Mouse (Mus musculus): ENCODE data around the gene Plcd3. TPM values are rescaled to one million over a fixed set of nuclear protein-coding genes. Genes with fewer than 3 reads are reported as not detected.
A peak's percentile ranks its signal among the peaks of the same experiment; 100 is the strongest.

Gene Plcd3
- polyA plus RNA-seq, 1 experiment = 27.6 TPM

DNA sequence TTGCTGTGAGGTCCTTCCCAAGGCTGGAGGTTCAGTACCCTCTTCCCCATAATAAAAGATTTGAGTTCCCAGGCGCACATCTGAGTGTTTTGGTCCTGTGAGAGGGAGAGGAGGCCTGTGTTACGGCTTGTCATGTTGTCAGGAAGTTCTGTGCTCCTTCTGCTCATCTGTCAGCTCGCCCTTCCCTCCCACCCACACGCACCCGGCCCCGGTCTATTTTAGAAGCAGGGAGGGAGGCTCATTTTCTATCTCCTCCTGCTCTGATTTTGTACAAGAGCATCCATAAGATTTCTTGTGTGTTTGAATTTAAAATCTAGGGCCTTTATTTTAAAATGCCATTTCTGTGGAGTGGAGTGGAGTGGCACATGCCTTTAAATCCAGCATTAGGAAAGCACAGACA is 63.4 kb downstream of the Plcd3 start:
- Histone ChIP-seq H3K79me2 (ENCODE audit: control insufficient read depth, insufficient read depth) (peaks cover 100% of the 10 kb centered on the region), H3K27me3 (ENCODE audit: control insufficient read depth, insufficient read depth, insufficient read length) (no peaks in the 10 kb centered on the region), H3K79me3 (ENCODE audit: low read depth) (peaks cover 93% of the 10 kb centered on the region), H3ac (ENCODE audit: control insufficient read depth, insufficient read length, low read depth) (no peak overlapping the region), H3K36me3 (ENCODE audit: control insufficient read depth, insufficient read depth) (peaks cover 63% of the 10 kb centered on the region), H3K4me3 (ENCODE audit: insufficient read depth, poor library complexity, severe bottlenecking) (no peak overlapping the region)
- no peak for TF ChIP-seq MYOD1 (IDR thresholded peaks at IDR 0.05; ENCODE audit: control insufficient read depth, insufficient read length, low read depth)
- TF ChIP-seq CTCF (IDR thresholded peaks at IDR 0.05; ENCODE audit: control insufficient read depth, insufficient read depth, insufficient read length) = no peak
- no peak for TF ChIP-seq USF1 (IDR thresholded peaks at IDR 0.05; ENCODE audit: low read depth)
- no peak for TF ChIP-seq MYOG (IDR thresholded peaks at IDR 0.05; ENCODE audit: control insufficient read depth, extremely low read depth, insufficient read length)
- TF ChIP-seq MAX (IDR thresholded peaks at IDR 0.05) = no peak
- TF ChIP-seq CEBPB (IDR thresholded peaks at IDR 0.05; ENCODE audit: low read depth) = no peak
- TF ChIP-seq FOSL1 (IDR thresholded peaks at IDR 0.05; ENCODE audit: insufficient read depth, low read length, poor library complexity, severe bottlenecking) = no peak

GRCm38 (mm10) chr11:103036881-103037465 is 64.5 kb downstream of the Plcd3 start:
- no peak for TF ChIP-seq MYOD1 (IDR thresholded peaks at IDR 0.05; ENCODE audit: control insufficient read depth, insufficient read length, low read depth)
- TF ChIP-seq MAX (IDR thresholded peaks at IDR 0.05) = no peak
- TF ChIP-seq CEBPB (IDR thresholded peaks at IDR 0.05; ENCODE audit: low read depth) = no peak
- TF ChIP-seq MYOG (IDR thresholded peaks at IDR 0.05; ENCODE audit: control insufficient read depth, extremely low read depth, insufficient read length) = no peak
- TF ChIP-seq USF1 (IDR thresholded peaks at IDR 0.05; ENCODE audit: low read depth) = no peak
- TF ChIP-seq FOSL1 (IDR thresholded peaks at IDR 0.05; ENCODE audit: insufficient read depth, low read length, poor library complexity, severe bottlenecking) = no peak
- TF ChIP-seq CTCF (IDR thresholded peaks at IDR 0.05; ENCODE audit: control insufficient read depth, insufficient read depth, insufficient read length) = no peak
- Histone ChIP-seq H3K36me3 (ENCODE audit: control insufficient read depth, insufficient read depth) (peaks cover 53% of the 10 kb centered on the region), H3K27me3 (ENCODE audit: control insufficient read depth, insufficient read depth, insufficient read length) (no peaks in the 10 kb centered on the region)

DNA sequence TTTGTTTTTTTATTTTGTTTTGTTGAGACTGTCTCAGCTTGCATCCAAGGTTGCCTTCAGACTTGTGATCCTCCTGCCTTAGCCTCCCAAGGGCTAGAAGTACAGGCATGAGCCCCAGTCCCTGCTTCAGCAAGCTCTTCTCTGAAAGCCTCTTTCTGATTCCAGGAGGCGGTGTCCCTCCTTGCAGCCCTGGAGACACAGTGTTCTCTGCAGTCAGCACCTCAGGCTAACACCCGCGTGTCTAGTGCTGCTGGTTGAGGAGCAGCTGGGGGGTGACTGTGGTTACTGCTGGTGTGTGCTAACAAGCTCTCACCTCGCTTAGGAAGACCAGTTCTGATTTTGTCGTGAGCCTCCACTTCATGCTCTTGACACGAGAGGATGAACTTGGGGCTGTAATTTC is 66.5 kb downstream of the Plcd3 start:
- H3K79me2 ChIP-seq (ENCODE audit: control insufficient read depth, insufficient read depth) = peaks cover 100% of the 10 kb centered on the region
- H3ac ChIP-seq (ENCODE audit: control insufficient read depth, insufficient read length, low read depth) = no peak overlapping the region
- H3K79me3 ChIP-seq (ENCODE audit: low read depth) = peaks cover 97% of the 10 kb centered on the region
- no peak overlapping the region for H3K4me3 ChIP-seq (ENCODE audit: insufficient read depth, poor library complexity, severe bottlenecking)
- no peaks in the 10 kb centered on the region for H3K27me3 ChIP-seq (ENCODE audit: control insufficient read depth, insufficient read depth, insufficient read length)
- H3K36me3 ChIP-seq (ENCODE audit: control insufficient read depth, insufficient read depth) = peaks cover 60% of the 10 kb centered on the region
- no peak for TF ChIP-seq MYOG (IDR thresholded peaks at IDR 0.05; ENCODE audit: control insufficient read depth, extremely low read depth, insufficient read length)
- TF ChIP-seq MYOD1 (IDR thresholded peaks at IDR 0.05; ENCODE audit: control insufficient read depth, insufficient read length, low read depth) = no peak

More at GRCm38 (mm10) chr11:103036881-103037465, 64.5 kb downstream of the Plcd3 start:
- Histone ChIP-seq H3K79me2 (ENCODE audit: control insufficient read depth, insufficient read depth) (peaks cover 100% of the 10 kb centered on the region), H3K79me3 (ENCODE audit: low read depth) (peaks cover 94% of the 10 kb centered on the region), H3K4me3 (ENCODE audit: insufficient read depth, poor library complexity, severe bottlenecking) (no peak overlapping the region), H3ac (ENCODE audit: control insufficient read depth, insufficient read length, low read depth) (no peak overlapping the region)

DNA sequence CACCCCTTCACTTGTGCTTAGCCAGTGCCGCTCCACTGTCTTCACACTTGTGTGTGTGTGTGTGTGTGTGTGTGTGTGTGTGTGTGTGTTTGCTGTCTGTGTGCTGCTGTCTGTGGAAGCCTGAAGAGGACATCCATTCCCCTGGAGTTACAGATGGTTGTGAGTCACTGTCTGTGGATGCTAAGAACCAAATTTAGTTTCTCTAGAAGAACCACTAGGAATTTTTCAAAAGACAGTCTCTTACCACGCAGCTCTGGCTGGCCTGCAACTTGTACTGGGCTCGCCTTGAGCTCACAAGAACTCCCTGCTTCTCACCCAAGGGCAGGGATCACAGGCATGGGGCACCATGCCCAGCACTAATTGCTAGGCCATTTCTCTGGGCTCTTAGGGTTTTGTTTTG is 68.4 kb downstream of the Plcd3 start:
- TF ChIP-seq MAX (IDR thresholded peaks at IDR 0.05) (no peak), MYOD1 (IDR thresholded peaks at IDR 0.05; ENCODE audit: control insufficient read depth, insufficient read length, low read depth) (no peak), FOSL1 (IDR thresholded peaks at IDR 0.05; ENCODE audit: insufficient read depth, low read length, poor library complexity, severe bottlenecking) (no peak), MYOG (IDR thresholded peaks at IDR 0.05; ENCODE audit: control insufficient read depth, extremely low read depth, insufficient read length) (no peak), CEBPB (IDR thresholded peaks at IDR 0.05; ENCODE audit: low read depth) (no peak), CTCF (IDR thresholded peaks at IDR 0.05; ENCODE audit: control insufficient read depth, insufficient read depth, insufficient read length) (no peak), USF1 (IDR thresholded peaks at IDR 0.05; ENCODE audit: low read depth) (no peak)
- H3K4me3 ChIP-seq (ENCODE audit: insufficient read depth, poor library complexity, severe bottlenecking) = no peak overlapping the region
- H3K36me3 ChIP-seq (ENCODE audit: control insufficient read depth, insufficient read depth) = peaks cover 46% of the 10 kb centered on the region
- no peak overlapping the region for H3ac ChIP-seq (ENCODE audit: control insufficient read depth, insufficient read length, low read depth)
- peaks cover 90% of the 10 kb centered on the region for H3K79me3 ChIP-seq (ENCODE audit: low read depth)
- H3K79me2 ChIP-seq (ENCODE audit: control insufficient read depth, insufficient read depth) = peaks cover 98% of the 10 kb centered on the region
- no peaks in the 10 kb centered on the region for H3K27me3 ChIP-seq (ENCODE audit: control insufficient read depth, insufficient read depth, insufficient read length)

DNA sequence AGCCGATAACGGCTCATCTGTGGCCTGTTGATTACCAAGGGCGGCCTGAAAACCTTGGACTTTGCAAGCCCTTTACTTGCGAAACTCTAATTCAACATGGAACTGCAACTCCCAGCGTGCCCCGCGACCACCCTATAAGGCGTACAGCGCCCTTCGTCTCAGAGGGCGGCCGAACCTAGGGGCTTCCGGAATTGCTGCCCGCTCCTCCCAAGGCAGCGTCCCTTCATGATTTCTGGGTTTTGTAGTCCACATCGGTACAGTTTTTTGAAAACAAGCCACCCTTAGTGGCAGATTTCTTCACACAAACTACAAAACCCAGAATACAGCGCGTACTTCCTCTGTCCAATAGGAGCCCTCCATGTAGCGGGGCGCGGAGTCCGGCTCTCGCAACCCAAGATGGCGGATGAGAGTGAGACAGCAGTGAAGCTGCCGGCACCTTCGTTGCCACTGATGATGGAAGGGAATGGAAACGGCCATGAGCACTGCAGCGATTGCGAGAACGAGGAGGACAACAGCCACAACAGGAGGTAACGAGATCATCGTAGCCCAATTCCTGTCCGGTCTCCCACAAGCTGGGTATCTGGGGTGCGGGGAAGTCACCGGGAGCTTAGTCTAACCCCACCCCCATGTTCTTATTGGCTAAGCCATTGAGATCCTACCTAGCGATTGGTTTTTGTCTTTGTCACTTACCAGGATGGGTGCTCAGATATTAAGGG is 73.1 kb downstream of the Plcd3 start, which contains the start of the genes Nmt1 and Dcakd:
Nmt1 (plus strand) TSS at position 15 of the 716 bp plus-strand sequence.
Dcakd (minus strand) TSS at position 158 of the 716 bp plus-strand sequence.
- no peak for TF ChIP-seq MAX (IDR thresholded peaks at IDR 0.05)
- no peak for TF ChIP-seq MYOG (IDR thresholded peaks at IDR 0.05; ENCODE audit: control insufficient read depth, extremely low read depth, insufficient read length)
- TF ChIP-seq MYOD1 (IDR thresholded peaks at IDR 0.05; ENCODE audit: control insufficient read depth, insufficient read length, low read depth) = no peak
- no peak for TF ChIP-seq FOSL1 (IDR thresholded peaks at IDR 0.05; ENCODE audit: insufficient read depth, low read length, poor library complexity, severe bottlenecking)
- TF ChIP-seq USF1 (IDR thresholded peaks at IDR 0.05; ENCODE audit: low read depth) = no peak
- TF ChIP-seq CEBPB (IDR thresholded peaks at IDR 0.05; ENCODE audit: low read depth) = peak; percentile 78
- TF ChIP-seq CTCF (IDR thresholded peaks at IDR 0.05; ENCODE audit: control insufficient read depth, insufficient read depth, insufficient read length) = no peak
- H3K79me3 ChIP-seq (ENCODE audit: low read depth) = peaks cover 57% of the 10 kb centered on the region
- peaks cover 67% of the 10 kb centered on the region for H3K79me2 ChIP-seq (ENCODE audit: control insufficient read depth, insufficient read depth)
- H3K27me3 ChIP-seq (ENCODE audit: control insufficient read depth, insufficient read depth, insufficient read length) = no peaks in the 10 kb centered on the region
- H3K36me3 ChIP-seq (ENCODE audit: control insufficient read depth, insufficient read depth) = peaks cover 36% of the 10 kb centered on the region
- H3ac ChIP-seq (ENCODE audit: control insufficient read depth, insufficient read length, low read depth) = peak within 1 kb of the TSS; percentile 75
- peak within 1 kb of the TSS; percentile 82 for H3K4me3 ChIP-seq (ENCODE audit: insufficient read depth, poor library complexity, severe bottlenecking)
